Comparison of ENCODE assay signal across 26 mouse cellular contexts in the genomic region with DNA sequence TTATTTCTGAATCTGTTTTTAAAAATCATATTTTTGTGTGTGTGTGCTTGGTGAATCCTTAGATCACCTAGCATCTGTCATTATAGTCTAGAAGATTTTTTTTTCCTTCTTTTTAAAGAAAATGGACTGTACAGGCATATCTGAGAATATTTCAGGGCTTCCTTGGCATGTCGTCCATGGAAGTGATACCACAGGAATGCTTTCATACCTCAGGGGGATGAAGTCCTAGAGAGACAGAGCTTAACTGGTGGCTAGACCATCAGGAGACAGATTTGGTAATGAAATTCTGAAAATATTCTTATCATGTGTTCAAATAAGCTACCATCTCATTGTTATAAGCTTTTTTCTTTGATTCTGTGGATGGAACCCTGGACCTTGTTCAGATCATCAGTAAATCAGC.
"Had no signal": no experiment of that assay in that cellular context is flagged by ENCODE, and none has a peak within 500 bp of the region (broad histone marks: within the 10 kb centered on the region; RNA-seq: fewer than 3 reads in every experiment).

No protein-coding gene starts in this region.

- DNase-seq: cerebellum, adult 9-11 months; cerebellum, postnatal 10 days; cerebellum, postnatal 14 days; cerebellum, postnatal 25 days; cerebellum, postnatal 36 days; embryo, embryonic 11 days; forebrain, postnatal 0 days; gastrocnemius, adult 2 months; gastrocnemius, postnatal 10 days; gastrocnemius, postnatal 14 days; gastrocnemius, postnatal 25 days; gastrocnemius, postnatal 36 days; heart, adult 11 months; heart, adult 18-20 months; heart, adult 2 months had no signal

- ATAC-seq: forebrain, embryonic 13.5 days; forebrain, embryonic 14.5 days; forebrain, embryonic 15.5 days; forebrain, embryonic 16.5 days; forebrain, postnatal 0 days had no signal

- H3K27me3 ChIP-seq: embryonic facial prominence, embryonic 12.5 days; embryonic facial prominence, embryonic 13.5 days; embryonic facial prominence, embryonic 15.5 days; forebrain, embryonic 12.5 days; forebrain, embryonic 13.5 days; forebrain, embryonic 15.5 days had no signal

- H3K4me3 ChIP-seq: embryonic facial prominence, embryonic 10.5 days; embryonic facial prominence, embryonic 12.5 days; embryonic facial prominence, embryonic 13.5 days; embryonic facial prominence, embryonic 15.5 days; erythroblast, embryonic 14.5 days; forebrain, embryonic 10.5 days; forebrain, embryonic 12.5 days; forebrain, embryonic 13.5 days; forebrain, embryonic 15.5 days; gastrocnemius, adult 2 months; heart, adult 2 months had no signal

- H3K4me2 ChIP-seq: embryonic facial prominence, embryonic 12.5 days; embryonic facial prominence, embryonic 13.5 days; embryonic facial prominence, embryonic 15.5 days; forebrain, embryonic 12.5 days; forebrain, embryonic 13.5 days; forebrain, embryonic 15.5 days had no signal

- H3K4me1 ChIP-seq: embryonic facial prominence, embryonic 10.5 days; embryonic facial prominence, embryonic 12.5 days; embryonic facial prominence, embryonic 13.5 days; embryonic facial prominence, embryonic 15.5 days; forebrain, embryonic 10.5 days; forebrain, embryonic 12.5 days; forebrain, embryonic 13.5 days; forebrain, embryonic 15.5 days had no signal

- H3K27ac ChIP-seq: embryonic facial prominence, embryonic 10.5 days; embryonic facial prominence, embryonic 12.5 days; embryonic facial prominence, embryonic 13.5 days; embryonic facial prominence, embryonic 15.5 days; forebrain, embryonic 10.5 days; forebrain, embryonic 12.5 days; forebrain, embryonic 13.5 days; forebrain, embryonic 15.5 days; gastrocnemius, adult 2 months; heart, adult 2 months had no signal

- H3K36me3 ChIP-seq: embryonic facial prominence, embryonic 10.5 days; embryonic facial prominence, embryonic 12.5 days; embryonic facial prominence, embryonic 13.5 days; embryonic facial prominence, embryonic 15.5 days; forebrain, embryonic 10.5 days; forebrain, embryonic 12.5 days; forebrain, embryonic 15.5 days had no signal

- H3K9me3 ChIP-seq: embryonic facial prominence, embryonic 10.5 days; embryonic facial prominence, embryonic 12.5 days; embryonic facial prominence, embryonic 13.5 days; embryonic facial prominence, embryonic 15.5 days; forebrain, embryonic 10.5 days; forebrain, embryonic 12.5 days; forebrain, embryonic 13.5 days; forebrain, embryonic 15.5 days had no signal
